Mouse (Mus musculus): ENCODE measurements around the gene Ado. TPM values are rescaled to one million over a fixed set of nuclear protein-coding genes. Genes with fewer than 3 reads are reported as not detected.

Ado gene
- polyA plus RNA-seq, 1 experiment, result 24.3 TPM

DNA sequence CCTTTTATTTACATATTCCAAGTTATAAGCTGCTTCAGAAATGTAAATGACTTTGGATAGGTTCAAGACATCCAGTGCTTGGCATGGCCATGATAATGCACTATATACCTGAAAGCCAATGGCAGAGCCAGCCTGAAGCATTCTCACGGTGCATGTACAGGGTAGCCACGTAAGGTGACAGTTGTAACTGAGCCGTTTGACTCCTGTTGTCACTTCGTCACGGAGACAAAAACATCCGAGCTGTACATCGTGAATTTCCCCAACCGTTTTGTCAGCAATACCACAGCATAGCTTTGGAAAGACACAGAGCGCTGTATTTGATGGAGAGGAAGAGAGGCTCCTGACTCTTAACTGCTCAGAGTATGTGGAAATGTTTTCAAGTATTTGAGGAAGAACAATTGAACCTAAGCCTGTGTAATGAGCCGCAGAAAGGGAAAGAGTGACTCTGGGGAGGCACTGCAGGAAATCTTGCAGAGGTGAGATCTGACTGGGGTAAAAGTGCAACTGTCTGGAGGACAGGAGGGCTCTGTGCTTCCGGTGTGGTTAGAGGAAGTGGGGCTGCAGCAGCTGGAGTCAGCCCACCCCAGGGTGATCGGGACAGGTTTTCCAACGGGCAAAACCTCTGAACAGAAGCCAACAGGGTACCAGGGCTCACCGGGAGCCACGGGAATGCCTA lies 45.3 kb downstream of the Ado start:
- TF ChIP-seq GATA1 (IDR thresholded peaks at IDR 0.05; ENCODE audit: low read length), result no peak

DNA sequence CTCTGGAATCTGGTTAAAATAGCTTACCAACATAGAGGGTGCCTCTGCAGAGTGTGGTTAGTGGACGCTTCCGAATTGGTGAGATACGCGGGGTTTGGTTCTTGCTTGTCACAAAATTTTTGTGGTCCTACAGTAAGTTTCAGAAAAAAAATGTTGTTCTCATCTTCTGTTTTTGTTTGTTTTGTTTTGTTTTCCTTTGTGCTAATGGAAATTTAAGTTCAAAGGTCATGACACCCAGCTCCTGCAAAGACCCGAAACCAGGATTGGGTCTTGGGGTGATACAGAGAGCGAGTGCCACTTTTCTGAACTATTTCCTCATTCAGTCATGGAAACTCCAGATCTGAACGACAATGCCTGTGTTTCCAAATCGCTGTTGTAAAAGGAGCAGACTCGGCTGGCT lies 50.8 kb downstream of the Ado start:
- no peak for TF ChIP-seq GATA1 (IDR thresholded peaks at IDR 0.05; ENCODE audit: low read length)

DNA sequence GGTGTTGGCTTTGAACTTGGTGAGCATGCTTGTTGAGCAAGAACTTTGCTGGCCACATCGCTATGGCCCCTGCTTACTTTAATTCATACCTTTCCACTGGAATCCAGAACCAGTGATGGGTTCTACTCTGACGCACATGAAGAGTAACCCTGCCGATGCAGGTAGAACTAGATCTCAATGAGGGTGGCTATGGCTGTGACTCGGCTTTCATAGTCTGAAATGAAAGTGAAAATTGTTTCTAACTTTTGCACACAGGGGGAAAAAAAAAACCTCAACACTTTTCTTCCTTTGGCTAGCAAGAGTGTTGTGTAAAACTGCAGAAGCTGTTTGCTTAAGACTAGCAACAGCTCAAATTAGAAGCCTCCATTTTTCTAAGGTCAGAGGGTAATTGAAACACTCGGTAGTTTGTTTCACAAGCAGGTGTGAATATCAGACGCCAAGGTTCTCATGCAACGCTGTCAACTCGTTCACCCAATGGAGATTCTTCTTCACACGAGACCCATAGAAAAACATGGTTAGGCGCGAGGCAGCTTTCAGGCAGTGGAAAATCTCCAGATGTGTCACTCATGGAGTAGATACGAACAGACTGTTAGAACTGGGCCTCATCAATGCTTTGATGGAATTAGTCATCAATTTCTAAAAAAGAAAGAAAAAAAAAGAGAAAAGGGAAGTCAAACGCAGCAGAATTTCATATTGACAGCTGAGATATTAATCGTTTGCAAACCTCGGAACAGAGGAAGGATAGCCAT lies 51.4 kb downstream of the Ado start:
- no peak for TF ChIP-seq GATA1 (IDR thresholded peaks at IDR 0.05; ENCODE audit: low read length)

Other genes starting within 250 kb of the Ado start
- gene Egr2, start 13.5 kb downstream of the Ado start, polyA plus RNA-seq (2012), result 0.10 and 0.13 TPM in 2 replicates